Mouse (Mus musculus) ES-E14 (cell line): ENCODE measurements at regions not wholly inside any gene's neighbourhood (a gene's known extent, or its start where the extent isn't known, plus 50 kb on each side); places are given as distances from the start of the nearest gene placed in this dataset.

Experiments
- DNase-seq: peaks from one replicate; pipeline ENCODE4 v3.0.0-alpha.2; 2013; ENCODE audit warnings: low read depth, low spot score
- H3K27ac ChIP-seq: 2 replicates; pipeline ENCODE4 v1.5.1; 2012; ENCODE audit warnings: low read depth, mild to moderate bottlenecking, low read length, moderate library complexity, mixed read lengths; ENCODE audit not compliant: poor library complexity, insufficient read depth, severe bottlenecking
- H3K36me3 ChIP-seq: 2 replicates; pipeline ENCODE4 v1.6.1; 2012; ENCODE audit warnings: mild to moderate bottlenecking, low read length, moderate library complexity, mixed read lengths; ENCODE audit not compliant: control insufficient read depth, poor library complexity, insufficient read depth, severe bottlenecking
- H3K4me1 ChIP-seq, 2 experiments: fragments of 150-350 bp in 1 of 2; sonication (generic) in 1 of 2; 2 replicates each; pipeline ENCODE4 v1.6.1; 2012; ENCODE audit warnings: low read length in 2 of 2, mild to moderate bottlenecking in 1 of 2, mixed read lengths in 1 of 2; ENCODE audit not compliant: control insufficient read depth in 2 of 2, insufficient read depth in 2 of 2, poor library complexity in 1 of 2
- H3K4me3 ChIP-seq, 2 experiments: fragments of 150-350 bp in 1 of 2; sonication (generic) in 1 of 2; 2 replicates each; pipeline ENCODE4 v1.5.1; 2012; ENCODE audit warnings: low read length in 2 of 2, low read depth in 1 of 2, mild to moderate bottlenecking in 1 of 2, mixed read lengths in 1 of 2; ENCODE audit not compliant: insufficient read depth in 1 of 2, poor library complexity in 1 of 2, severe bottlenecking in 1 of 2
- H3K9ac ChIP-seq: 2 replicates; pipeline ENCODE4 v1.6.1; 2012; ENCODE audit warnings: low read depth, mild to moderate bottlenecking, low read length, mixed read lengths; ENCODE audit not compliant: poor library complexity, insufficient read depth, severe bottlenecking
- H3K9me3 ChIP-seq: fragments of 150-350 bp; sonication (generic); 2 replicates; pipeline ENCODE4 v1.6.1; 2012; ENCODE audit warnings: low read depth, mild to moderate bottlenecking, low read length; ENCODE audit not compliant: control insufficient read depth, insufficient read depth
- CHD2 ChIP-seq: IDR thresholded peaks from 2 replicates; pipeline ENCODE4 v1.6.1; 2014; ENCODE audit warnings: mild to moderate bottlenecking, low read depth, low read length, inconsistent platforms
- HCFC1 ChIP-seq: IDR thresholded peaks from 2 replicates; pipeline ENCODE4 v1.6.1; 2012; ENCODE audit warnings: low read length, inconsistent platforms, borderline replicate concordance; ENCODE audit not compliant: insufficient read depth
- MAFK ChIP-seq: IDR thresholded peaks from 2 replicates; pipeline ENCODE4 v1.6.1; 2014; ENCODE audit warnings: mild to moderate bottlenecking, low read depth, low read length, inconsistent platforms; ENCODE audit not compliant: insufficient read depth
- ZC3H11A ChIP-seq: IDR thresholded peaks from 2 replicates; pipeline ENCODE4 v1.6.1; 2012; ENCODE audit warnings: low read depth, mild to moderate bottlenecking, inconsistent platforms, low read length, borderline replicate concordance
- ZNF384 ChIP-seq: IDR thresholded peaks from 2 replicates; pipeline ENCODE4 v1.6.1; 2012; ENCODE audit warnings: low read depth, low read length, inconsistent platforms
- in situ Hi-C, 2 experiments: fragments of 600-800 bp; cut with MboI; formaldehyde crosslinking; loops; one replicate each; pipeline ENCODE4 v1.15.1; 2025; ENCODE audit warnings: low sequenced_read_pairs in 2 of 2, inconsistent platforms in 1 of 2; ENCODE audit not compliant: unreplicated experiment in 2 of 2

DNA sequence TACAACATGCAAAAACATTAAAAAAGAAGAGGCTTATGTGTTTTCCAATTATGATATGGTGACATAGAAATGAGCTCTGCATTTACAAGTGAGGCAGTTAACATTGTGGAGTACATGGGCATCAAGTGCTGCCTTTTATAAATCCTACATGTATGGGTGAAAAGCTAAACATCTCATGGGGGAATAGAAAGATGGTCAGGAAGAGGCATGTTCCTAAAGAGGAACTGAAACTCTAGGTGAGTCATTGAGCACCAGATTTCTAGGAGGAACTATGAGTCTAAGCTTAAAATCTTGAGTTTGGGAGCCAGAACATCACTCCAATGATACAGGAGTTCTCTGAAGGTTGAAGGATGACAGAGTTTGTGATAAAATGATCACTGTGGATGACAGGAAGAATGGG, 1010.2 kb downstream of the Slitrk1 start:
- no peak overlapping the region for H3K27ac ChIP-seq
- in situ Hi-C loops: no loop called here
- DNase-seq: no peak
- H3K4me1 ChIP-seq: no peaks in the 10 kb centered on the region
- TF ChIP-seq MAFK (no peak), HCFC1 (no peak), ZC3H11A (no peak), ZNF384 (no peak), CHD2 (no peak)
- no peak overlapping the region for H3K9ac ChIP-seq
- no peaks in the 10 kb centered on the region for H3K36me3 ChIP-seq
- H3K4me3 ChIP-seq: no peak overlapping the region
- no peaks in the 10 kb centered on the region for H3K9me3 ChIP-seq

DNA sequence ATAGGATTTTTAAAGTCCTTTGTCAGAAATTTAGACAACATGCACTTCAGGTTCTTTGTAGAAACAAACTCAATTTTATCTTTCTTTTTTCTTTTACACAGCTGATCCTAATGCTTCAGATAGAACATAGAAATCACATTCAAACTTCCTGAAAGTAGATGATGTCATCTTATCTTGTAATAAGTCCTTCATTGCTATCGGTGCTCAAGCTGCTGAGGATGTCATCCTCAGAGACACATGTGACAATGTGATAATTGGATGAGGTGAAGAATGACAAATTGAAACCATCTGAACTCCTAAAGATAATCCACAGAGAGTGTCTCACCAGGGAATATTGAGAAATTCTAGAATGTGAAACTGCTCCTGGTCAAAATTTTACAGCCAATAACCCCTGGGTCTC, 1012.1 kb downstream of the Slitrk1 start:
- no peak overlapping the region for H3K4me3 ChIP-seq
- H3K4me1 ChIP-seq: no peaks in the 10 kb centered on the region
- H3K9ac ChIP-seq: no peak overlapping the region
- TF ChIP-seq ZC3H11A (no peak), ZNF384 (no peak)
- in situ Hi-C loops: no loop called here
- H3K27ac ChIP-seq: no peak overlapping the region
- DNase-seq: no peak
- no peaks in the 10 kb centered on the region for H3K36me3 ChIP-seq
- H3K9me3 ChIP-seq: no peaks in the 10 kb centered on the region

DNA sequence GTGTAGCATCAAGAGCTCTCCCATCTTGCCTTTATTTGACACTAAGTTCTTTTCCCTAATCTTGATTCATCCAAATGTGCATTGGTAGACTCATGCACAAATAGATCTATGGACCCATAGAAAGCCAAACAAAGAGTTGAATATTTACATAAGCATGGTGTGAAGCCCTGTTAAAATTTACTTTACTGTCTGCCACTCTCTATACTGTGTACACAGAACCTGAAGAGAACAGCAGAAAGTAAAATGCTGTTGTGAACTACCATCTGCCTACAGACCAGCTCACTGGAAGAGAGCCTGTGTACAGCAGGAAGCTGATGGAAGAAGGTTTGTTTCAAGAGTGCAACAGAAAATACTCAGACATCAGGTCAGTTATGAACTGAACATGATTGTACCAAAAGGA, 1053.1 kb downstream of the Slitrk1 start:
- in situ Hi-C loops: no loop called here

DNA sequence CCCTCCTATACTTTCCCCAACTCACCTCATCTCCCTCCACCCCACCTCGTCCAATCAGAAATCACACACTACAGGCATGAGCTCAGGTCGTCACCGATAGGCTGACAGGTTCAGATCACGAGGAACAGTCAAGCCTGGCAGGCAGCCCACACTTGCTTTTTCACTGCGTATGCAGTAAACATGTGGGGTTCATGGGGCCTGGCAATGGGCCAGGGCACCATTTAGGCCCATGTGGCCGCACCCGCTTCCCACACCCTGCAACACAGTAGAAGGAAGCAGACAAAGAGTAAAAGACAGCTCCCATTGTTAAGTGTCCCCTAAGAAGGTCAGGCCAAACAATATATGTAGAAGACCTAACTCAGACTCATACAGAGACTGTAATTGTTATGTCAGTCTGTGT, 1064.3 kb downstream of the Slitrk1 start:
- TF ChIP-seq CHD2 (no peak), ZNF384 (no peak), HCFC1 (no peak), MAFK (no peak), ZC3H11A (no peak)
- H3K27ac ChIP-seq: no peak overlapping the region
- H3K4me3 ChIP-seq: no peak overlapping the region
- H3K9ac ChIP-seq: no peak overlapping the region
- H3K36me3 ChIP-seq: no peaks in the 10 kb centered on the region
- in situ Hi-C loops: no loop called here
- no peaks in the 10 kb centered on the region for H3K4me1 ChIP-seq
- no peaks in the 10 kb centered on the region for H3K9me3 ChIP-seq
- peak; percentile 6 for DNase-seq

More for the DNA sequence above, 1053.1 kb downstream of the Slitrk1 start:
- Histone ChIP-seq H3K36me3 (no peaks in the 10 kb centered on the region), H3K4me3 (no peak overlapping the region), H3K9me3 (no peaks in the 10 kb centered on the region), H3K4me1 (no peaks in the 10 kb centered on the region), H3K9ac (no peak overlapping the region), H3K27ac (no peak overlapping the region)
- no peak for DNase-seq
- no peak for TF ChIP-seq ZC3H11A
- TF ChIP-seq MAFK: no peak
- no peak for TF ChIP-seq HCFC1
- TF ChIP-seq ZNF384: no peak
- no peak for TF ChIP-seq CHD2

DNA sequence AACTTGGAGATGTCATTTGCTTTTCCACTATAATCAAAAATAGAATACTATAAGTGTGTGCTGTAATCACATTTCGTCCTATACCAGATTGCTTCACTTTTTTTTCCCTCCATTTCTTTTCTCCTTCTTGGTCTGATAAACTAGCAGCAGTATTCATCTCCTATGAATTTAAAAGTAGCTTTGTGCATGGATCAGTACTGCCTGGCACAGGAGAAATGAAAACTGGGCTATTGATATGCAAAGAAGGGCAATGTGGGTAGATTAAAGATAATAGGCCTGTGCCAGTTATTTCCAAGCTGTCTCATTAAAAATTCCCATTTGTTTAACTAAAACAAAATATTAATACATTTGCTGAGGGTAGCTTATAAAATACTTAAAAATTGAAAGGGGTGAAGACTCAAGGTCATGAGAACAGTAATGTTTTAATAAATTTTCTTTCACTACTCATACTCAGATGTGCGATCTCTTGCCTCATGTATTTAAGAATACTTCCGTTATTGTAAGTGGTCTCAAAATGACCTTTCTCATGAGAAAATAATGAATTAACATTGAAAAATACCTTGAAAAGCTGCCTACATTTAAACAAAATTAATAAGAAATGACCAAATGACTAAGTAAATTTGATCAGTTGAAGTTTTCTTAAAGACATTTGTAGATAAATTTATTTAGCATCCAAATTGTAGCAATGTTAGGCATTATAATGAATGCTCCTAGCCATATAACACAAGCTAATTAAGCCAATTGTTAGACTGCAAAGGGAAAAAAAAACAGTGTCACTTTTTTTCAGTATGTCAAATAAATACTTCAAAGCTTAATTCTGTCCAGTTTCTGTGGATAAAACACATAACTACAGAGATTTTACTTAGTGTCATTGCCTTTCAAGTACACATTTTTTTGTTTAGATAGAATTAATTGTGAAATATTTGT, 1068.4 kb downstream of the Slitrk1 start:
- TF ChIP-seq HCFC1 (no peak), ZNF384 (no peak), MAFK (no peak), CHD2 (no peak), ZC3H11A (no peak)
- DNase-seq: no peak
- Histone ChIP-seq H3K36me3 (no peaks in the 10 kb centered on the region), H3K9me3 (no peaks in the 10 kb centered on the region), H3K27ac (no peak overlapping the region), H3K4me3 (no peak overlapping the region), H3K9ac (no peak overlapping the region), H3K4me1 (no peaks in the 10 kb centered on the region)
- in situ Hi-C loops: no loop called here
